Mouse (Mus musculus) gastrocnemius, postnatal 10 days (tissue): ENCODE measurements around the gene Aox4. TPM values are rescaled to one million over a fixed set of nuclear protein-coding genes. Genes with fewer than 3 reads are reported as not detected.

Source experiments
- DNase-seq: peaks from one replicate; pipeline ENCODE4 v3.0.0; 2021; ENCODE audit warnings: mixed read lengths
- total RNA-seq, 2 experiments: library from RNA; stranded (reverse); gene quantifications; 2 replicates each; pipeline ENCODE4 v1.2.3; 2021

Gene Aox4
- total RNA-seq, 2 experiments from 2014 or later: 0.26 to 1.4 TPM

DNA sequence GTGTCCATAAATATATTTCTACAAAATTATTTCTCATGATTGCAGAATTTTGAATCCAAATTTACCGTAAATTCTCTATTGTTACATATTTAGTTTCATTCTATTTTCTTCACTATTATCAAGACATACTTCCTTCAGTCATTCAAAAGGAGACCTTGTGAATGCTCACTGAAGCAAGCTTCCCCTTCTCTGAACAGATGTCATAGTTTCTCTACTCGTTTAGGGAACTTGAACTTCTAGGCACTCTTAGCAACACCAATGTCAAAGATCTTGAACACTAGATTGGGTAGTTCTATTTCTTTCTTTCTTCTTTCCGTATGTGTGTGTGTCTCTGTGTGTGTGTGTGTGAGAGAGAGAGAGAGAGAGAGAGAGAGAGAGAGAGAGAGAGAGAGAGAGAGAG, 34.3 kb downstream of the Aox4 start:
- DNase-seq: no peak

DNA sequence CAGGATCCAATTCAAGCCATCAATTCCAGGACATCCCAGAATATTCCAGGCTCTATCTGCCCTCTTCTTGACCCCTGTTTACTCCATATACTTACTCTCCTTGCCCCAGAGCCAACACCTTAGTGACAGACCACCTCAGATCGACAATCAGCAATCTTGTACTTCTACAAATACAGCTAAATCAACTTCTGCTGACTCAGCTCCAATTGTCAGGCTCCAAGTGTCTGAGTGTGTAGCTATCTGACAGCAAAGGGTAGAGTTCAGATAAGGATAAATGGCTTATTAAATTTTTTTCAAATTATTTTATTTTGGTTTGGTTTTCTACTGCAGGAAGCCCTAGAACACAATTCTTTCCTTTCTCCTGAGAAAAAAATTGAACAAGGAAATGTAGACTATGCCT, 38.3 kb downstream of the Aox4 start:
- DNase-seq: no peak

DNA sequence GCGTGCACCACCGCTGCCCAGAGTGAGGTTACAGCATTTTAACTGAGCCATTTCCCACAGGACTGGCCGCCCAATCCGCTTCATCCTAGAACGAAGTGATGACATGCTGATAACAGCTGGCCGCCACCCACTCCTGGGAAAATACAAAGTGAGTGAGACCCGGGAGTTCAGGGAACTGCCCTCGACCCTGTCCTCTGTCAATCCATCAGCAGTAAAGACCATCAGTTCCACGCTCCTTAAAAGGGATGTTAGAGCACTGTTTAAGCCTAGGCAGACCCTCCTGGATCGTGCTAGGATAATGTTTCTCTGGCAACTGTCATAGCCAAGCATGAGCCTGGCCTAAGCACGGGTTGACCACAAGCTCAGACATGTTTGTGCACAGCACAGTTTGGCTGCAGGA, 43.3 kb downstream of the Aox4 start:
- DNase-seq: no peak

DNA sequence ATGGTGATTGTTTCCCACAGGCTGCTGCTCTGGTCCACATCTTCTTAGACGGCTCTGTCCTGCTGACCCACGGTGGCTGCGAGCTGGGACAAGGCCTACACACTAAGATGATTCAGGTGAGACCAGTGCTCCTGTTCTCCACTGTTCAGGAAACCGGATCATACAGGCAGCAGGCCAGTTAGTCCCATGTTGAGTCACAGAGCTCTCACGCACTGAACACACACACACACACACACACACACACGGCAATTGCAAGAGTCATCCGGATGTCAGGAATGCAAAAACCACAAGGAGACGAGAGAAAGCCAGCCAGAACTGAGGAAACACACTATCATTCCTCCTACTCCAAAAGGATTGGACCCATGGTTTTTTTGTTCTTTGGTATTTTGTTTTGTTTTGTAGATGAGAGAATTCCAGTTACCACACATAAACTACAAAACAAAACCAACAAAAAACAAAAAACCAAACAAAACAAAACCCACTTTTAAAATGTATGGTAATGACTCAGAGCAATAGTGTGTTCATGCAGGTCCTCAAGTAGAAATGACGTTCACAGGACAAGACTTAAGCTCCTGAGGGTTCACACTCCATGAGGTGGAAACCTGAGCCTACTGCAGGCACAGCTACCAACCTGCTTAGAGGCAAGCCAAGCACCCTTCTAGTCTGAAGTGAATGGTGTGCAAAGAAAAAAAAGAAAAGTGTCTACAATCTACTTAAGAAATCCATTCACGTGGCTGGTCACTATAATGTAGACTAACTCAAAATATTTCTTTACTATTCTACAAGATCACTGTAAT, 47.2 kb downstream of the Aox4 start:
- DNase-seq: no peak

DNA sequence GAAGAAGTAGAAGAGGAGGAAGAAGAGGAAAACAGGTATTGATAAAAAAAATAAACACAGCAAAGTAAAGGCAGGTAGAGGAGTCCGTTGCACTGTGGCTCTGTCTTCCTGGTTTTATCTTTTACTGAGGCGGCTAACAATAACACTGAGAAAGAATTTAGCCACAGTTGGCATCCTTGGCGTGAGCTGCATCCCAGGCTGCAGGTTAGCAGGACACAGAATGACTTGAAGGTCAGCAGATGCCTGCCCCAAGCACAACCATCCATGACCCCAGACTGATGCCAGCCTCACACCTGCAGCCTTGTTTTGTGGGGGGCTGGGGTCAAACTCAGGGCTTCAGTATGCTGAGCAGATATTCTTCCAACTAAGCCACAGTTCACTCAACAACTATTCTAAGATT, 50.1 kb downstream of the Aox4 start:
- DNase-seq: no peak

DNA sequence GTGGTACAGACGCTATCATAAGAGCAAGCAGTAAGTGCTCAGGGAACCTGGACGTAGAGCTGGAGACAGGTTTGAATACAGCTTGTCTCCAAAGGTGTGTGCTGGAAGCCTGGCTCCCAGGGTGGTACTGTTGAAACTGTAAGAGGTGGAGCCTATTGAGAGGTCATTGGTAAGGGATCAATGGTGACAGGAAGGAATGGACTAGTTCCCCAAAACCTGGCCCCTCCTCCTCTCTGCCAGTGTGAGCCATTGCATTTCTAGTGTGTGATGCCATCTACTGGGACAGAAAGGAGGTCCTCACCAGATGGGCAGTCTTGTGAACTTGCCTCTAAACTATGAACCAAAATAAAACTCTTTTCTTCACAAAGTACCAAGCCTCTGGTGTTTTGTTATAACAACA, 58.0 kb downstream of the Aox4 start:
- no peak for DNase-seq

DNA sequence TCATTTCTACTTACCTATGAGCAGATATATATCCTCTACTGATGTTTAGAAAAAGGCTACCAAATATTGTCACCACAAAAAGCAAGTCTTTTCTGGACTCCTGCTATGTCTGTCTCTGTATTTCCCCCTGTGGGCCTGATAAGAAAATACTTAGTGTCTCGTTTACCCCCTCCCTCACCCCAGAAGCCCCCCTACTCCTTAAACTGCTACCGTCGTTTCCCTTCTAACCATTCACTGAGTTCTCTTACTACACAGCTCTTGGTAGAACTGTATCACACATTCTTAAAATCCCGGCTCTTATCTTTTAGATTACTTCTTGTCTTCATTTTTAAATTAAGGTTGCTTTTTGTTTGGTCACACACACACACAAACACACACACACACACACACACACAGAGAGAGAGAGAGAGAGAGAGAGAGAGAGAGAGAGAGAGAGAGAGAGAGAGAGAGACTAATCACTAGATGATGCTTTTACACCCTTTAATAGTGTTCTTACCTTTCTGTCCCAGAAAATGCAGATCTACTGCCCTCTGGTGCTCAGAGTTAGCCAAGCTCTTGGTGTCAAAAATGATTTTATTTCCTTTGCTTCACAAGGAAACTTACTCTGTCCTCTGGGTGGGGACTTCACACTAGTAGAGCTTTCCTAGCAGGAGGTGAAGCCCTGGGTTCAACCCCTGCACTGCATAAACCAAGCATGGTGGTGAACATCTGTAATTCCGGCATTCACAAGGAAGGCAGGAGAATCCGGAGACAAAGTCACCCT, 60.8 kb downstream of the Aox4 start:
- DNase-seq: peak; percentile 41

DNA sequence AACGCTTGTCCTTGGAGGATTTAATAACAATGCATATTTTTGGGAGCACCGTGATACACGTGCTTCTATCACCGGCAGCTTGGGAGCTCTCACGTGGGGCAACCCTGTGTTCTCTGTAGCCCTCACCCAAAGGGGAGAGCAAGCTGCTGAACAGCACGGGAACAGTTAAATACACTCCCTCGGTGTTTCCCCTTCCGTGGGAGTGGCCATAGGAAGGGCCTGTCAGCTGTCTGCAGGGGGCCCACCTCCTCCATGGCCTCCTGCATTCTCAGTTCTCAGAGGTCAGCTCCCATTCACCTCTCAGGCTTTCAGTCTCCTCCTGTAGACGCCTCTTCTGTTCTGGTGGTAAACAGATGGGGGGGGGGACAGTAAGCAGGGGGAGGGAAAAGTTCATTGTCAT, 65.7 kb downstream of the Aox4 start:
- no peak for DNase-seq

DNA sequence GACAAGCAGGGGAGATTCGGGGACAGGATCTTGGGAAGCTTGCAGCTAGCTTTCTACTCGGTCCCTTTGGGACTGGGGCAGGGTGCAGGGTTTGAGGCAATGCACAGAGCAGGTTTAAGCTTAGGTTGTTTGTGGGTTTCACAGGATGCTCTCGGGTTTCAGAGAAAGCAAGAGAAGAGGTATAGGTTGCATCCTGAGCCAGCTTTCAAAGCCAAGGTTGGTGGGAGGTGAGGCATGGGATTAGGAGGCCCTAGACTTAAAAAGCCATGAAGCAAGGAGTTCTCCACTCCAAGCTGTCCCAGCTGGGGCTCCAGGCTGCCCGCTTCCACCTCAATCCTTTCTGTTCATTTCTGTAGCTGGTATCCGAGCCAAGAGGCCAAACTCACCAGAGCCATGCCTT, 67.8 kb downstream of the Aox4 start, which contains the start of gene Aox2:
Aox2 (plus strand) TSS at position 301 of the 400 bp plus-strand sequence.
- DNase-seq: no peak

DNA sequence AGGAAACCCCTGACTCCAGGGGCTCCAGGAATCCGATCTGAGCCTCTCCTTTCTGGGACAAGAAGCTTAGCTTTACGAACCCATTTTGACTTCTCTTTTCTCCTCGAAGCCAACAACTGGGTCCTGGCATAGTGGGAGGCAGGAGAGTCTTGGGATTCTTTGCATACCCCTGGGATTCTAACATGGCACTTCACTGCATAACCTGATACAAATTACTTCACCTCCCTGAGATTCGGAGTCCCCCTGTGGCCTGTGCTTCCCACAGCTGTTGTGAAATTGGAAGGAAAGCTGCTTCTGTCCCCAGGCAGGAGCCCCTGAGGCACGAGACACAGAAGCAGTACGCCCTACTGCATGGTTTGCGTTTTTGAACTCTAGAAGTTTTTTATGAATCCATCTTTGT, 68.3 kb downstream of the Aox4 start:
- DNase-seq: no peak

DNA sequence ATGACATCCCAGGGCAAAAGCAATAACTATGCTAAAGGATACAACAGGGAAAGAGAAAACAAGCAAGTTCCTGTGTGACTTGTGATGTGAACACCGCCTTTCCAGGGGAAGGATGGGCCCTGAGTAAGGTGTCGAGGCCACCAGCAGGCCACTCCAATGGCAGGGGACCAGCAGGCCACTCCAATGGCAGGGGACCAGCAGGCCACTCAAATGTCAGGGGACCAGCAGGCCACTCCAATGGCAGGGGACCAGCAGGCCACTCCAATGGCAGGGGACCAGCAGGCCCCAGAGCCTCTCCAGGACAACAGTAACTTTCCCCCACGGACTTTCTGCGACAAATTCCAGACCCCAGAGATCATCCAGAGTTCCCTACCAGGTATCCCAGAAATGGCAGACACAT, 70.2 kb downstream of the Aox4 start:
- peak; percentile 47 for DNase-seq

DNA sequence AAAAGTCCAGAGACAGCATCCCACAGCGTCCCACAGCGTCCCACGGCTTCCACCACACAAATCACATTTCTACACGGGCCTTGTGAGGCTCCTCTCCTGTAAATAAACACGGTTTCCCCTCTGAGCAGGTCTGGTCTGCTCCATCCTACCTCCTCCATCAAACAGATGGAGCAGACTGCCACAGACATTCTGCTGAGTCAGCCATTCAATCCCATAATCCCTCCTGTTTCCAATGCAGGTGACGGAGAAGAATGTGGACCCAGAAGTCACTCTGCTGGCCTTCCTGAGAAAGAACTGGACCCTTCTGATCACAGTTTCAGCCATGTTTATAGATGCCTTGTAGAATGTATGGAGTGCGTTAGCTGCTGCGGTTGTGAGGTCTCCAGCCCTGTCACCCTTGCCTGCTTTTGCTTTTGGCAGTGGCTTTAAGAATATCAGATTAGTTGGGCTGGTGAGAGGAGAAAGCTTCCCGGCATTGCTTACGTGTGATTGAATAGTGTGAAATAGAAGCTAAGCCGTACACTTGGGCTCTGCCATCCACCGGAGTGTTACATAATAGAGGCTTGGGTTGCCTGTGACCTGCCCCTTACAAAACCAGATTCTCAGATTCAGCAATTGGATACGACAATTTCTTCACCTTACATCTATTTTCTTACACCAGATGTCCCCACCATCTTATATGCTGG, 70.9 kb downstream of the Aox4 start:
- DNase-seq: no peak

DNA sequence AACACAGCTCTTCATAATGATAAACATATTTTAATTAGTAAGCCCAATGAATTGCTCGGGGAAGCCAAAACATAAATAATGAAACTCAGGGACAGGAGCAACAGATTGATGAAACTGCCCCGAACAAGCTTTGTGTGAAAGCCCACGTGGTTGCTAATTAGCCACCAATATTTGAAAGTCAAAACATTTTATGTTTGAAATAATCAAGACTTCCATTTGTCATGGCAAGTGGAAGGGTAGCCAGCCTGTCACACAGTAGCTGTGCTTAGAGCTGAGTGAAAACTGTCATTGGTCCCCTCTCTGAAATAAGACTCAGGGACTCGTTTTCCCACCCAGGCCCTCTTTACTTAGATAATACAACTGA, 71.4 kb downstream of the Aox4 start:
- DNase-seq: no peak

DNA sequence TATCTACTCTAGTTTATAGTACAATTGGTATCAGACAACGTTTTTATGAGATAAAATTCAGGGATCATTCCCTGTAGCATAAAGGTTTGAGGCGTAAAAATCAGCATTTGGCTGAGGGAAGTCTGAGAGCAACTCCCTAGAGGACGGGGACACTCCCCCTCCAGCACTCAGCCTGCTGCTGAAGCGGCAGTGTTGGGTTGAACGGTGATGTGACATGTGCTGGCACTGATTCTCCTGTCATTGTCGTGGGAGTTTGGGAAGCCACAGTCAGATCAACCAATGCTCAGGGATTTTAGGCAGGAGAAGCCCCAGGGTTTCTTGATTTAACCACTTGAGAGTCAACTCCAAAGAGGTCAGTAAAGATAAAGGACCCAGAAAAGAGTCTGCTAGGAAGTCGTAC, 74.3 kb downstream of the Aox4 start:
- no peak for DNase-seq

DNA sequence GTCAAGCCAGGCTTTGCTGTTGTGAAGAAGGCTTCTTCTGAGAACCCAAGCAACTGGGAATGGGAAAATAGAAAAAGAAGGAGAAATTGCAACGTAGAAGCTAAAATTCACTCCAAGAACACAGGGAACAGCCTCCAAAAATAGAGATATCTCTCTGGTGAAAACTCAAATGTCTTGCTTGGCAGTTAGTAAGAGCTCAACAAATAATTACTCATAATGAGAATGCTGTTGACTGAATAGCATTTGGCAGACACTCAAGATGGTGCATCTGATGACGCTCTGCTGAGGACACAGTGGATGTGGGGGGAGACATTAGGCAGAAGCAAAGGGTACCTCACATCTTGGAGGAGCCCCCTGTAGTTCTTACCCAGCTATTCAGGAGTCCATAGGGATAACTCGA, 77.9 kb downstream of the Aox4 start:
- no peak for DNase-seq

DNA sequence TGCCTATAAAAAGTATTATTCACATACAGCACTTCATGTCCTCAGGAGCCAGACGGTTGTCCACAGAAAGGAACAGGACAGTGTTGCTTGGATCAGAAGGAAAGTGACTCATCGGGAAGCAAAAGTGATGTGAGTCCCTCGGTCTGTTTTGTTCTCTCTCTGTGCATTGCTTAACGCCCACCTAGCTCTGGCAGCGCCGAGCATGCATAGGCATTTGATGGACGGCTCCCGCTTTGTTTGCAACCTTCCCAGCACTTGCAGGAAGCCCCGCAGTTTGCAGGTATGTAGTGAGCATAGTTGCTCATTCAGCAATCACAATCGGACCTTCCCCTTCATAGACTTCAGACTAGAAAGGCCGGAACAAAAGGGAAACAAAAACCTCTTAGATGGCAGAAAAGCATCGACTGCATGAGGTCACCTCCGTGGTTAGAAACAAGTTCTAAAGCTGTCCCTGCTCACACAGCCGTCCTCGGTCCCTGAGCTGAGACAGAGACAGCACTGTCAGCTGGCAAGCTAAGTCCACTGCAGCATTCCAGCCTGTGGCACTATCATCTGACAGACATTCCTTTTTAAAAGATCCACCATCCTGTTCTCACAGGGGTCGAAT, 79.8 kb downstream of the Aox4 start:
- no peak for DNase-seq

DNA sequence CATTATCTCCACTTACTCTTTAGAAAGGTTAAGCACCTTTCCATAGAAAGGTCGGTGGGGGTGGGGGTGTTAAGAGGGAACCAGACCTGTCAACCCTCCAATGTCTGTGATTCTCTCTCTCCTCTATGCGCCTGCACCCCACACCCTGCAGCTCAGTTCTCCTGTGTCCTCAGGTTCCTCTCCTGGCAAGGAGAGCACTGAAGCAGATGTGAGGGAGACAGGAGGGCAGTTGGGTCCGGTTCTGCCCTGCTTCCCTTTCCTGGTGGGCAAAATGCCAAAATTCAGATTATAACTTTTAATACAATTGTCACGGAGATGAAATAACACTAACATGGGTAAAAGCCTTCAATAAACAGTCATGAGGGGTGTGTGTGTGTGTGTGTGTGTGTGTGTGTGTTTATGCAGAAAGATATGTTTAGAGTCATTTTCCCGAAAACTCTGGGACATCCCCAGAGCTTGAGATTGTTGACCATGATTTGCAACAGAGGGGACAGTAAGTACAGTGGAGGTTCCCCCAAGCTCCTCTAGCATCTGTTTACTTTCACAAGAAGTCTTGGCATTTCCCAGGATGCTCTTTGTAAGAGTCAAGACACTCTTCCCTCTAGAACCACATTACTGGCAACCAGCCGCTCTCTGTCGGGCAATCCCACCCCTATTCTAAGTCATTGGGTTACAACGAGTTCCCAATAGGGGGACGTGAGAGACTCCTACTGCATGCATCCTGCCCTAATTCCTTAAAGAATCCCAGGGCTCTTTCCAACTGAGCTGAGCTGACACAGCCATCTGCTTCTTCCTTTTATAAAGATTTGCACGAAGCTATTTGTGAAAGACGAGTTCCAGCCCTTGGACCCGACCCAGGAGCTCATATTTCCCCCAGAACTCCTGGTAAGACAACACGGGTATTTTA, 81.5 kb downstream of the Aox4 start:
- peak; percentile 58 for DNase-seq

DNA sequence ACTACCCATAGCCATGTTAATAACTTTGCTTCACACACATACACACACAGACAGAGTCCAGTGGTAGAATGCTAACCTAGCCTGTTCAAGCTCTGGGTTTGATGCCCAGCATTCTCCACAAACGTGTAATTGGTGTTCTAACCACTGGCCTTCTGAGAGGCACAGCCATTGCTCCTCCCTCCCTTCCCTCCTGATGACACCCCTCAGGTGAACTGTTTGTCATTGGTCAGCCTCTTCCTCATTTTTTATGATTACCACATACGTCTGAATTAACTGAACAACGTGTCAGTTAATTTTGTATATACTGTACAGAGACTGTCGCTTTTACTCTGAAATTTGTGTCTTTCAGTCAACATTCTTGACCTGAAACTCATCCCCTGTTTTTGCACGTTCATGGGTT, 84.5 kb downstream of the Aox4 start:
- DNase-seq: no peak

DNA sequence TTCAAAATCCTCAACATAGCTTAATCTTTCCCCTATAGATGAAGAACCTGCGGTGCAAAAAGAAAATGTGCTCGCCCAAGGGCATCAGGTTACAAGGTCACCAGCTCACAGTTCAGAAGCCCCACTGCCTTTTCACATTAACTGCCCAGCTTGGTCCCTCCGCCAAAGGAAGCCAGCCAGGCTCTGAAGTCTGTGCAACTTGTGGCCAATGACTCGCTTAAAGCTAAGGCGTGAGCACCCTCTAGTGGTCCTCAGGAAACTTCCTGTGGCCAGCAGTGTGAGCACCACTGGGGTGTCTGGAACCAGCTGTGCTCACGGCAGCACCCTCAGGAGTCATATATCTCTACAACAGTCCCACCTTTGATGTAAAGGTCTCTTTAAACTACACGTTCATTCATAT, 86.1 kb downstream of the Aox4 start:
- DNase-seq: peak; percentile 78

DNA sequence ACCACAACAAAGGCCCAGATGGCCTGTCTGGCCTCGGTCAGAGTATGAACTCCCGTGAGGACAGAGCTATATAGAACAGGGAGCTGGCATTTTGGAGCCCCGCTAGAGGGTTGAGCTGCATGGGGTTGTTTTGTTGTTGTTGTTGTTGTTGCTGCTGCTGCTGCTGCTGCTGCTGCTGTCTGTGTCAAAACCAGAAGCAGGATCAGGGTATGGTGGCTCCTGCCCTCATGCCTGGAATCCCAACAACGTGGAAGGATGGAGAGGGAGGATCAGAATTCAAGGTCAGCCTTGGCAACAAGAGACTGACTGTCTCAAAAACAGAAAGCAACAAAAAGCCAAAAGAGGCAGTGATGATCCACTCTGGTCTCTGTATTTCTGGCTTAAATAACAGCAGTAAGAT, 86.6 kb downstream of the Aox4 start:
- DNase-seq: no peak

DNA sequence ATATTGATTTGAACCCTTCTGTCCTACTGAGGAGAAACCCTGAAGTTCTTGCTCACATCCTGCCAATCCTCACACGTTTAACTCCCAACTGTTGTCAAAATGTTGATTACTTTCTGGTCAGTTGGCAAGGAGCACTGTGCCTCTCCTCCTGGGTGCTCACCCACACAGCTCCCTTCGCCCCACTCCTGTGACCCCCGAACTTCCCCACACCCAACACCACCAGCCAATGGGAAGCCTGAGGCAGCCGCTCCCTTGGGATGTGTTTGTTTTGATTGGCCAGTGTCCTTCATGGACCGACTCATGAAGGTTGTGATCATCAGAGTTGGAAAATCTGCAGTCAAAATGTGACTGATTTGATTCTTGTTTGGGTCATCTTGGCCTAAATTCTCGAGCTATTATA, 88.2 kb downstream of the Aox4 start:
- no peak for DNase-seq

DNA sequence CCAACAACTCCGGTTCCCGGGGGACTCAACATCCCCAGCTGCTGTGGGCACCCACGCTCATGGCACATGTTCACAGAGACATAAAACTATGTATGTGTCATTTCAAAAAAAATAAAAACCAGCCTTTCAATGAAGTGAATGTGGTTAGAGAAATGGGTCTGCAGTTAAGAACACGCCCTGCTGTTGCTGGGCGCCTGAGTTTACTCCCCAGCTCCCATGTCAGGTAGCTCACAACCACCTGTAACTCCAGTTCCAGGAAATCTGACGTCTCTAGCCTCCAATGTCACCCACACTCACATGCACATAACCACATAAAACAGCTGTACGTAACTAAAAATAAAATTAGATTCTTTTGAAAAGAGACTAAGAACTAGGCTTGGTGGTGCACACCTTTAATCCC, 90.9 kb downstream of the Aox4 start:
- no peak for DNase-seq
